Mouse (Mus musculus): Measurements from ENCODE around the gene Krt82. TPM values are rescaled to one million over a fixed set of nuclear protein-coding genes. Genes with fewer than 3 reads are reported as not detected.

The Krt82 gene
- polyA plus RNA-seq (2016; fragmentation: Nextera tagmentation; extraction: Ambion mirVana): not detected in 2 replicates

GRCm38 (mm10) chr15:101550567-101550966, at the start of gene Krt82:
Gene Krt82 (minus strand): TSS chr15:101550667.
- peaks cover 11% of the 10 kb centered on the region for H3K4me1 ChIP-seq
- no peak within 1 kb of the TSS for H3K4me3 ChIP-seq
- H3K9ac ChIP-seq: no peak within 1 kb of the TSS
- no peak within 1 kb of the TSS for H3K27ac ChIP-seq
- H3K4me2 ChIP-seq (replicated peaks): no peak within 1 kb of the TSS
- no peak for ATAC-seq (ENCODE audit: insufficient number of reproducible peaks, insufficient read depth, low FRiP score, low TSS enrichment)
- H3K27me3 ChIP-seq: peaks cover 6% of the 10 kb centered on the region; the same call in 1 of the 2 replicates
- H3K36me3 ChIP-seq: no peaks in the 10 kb centered on the region
- 84% methylated on average over 7 of the region's 7 CpGs for WGBS
- no peaks in the 10 kb centered on the region for H3K9me3 ChIP-seq

GRCm38 (mm10) chr15:101599123-101599522, 48.7 kb upstream of the Krt82 start:
- no peaks in the 10 kb centered on the region for H3K36me3 ChIP-seq
- H3K27me3 ChIP-seq: no peaks in the 10 kb centered on the region
- H3K9me3 ChIP-seq: no peaks in the 10 kb centered on the region
- no peak overlapping the region for H3K9ac ChIP-seq
- no peak for ATAC-seq (ENCODE audit: insufficient number of reproducible peaks, insufficient read depth, low FRiP score, low TSS enrichment)
- H3K27ac ChIP-seq: no peak overlapping the region
- H3K4me1 ChIP-seq: 0 out of 2 replicates have a peak, but pooled peaks cover 3% of the 10 kb centered on the region
- H3K4me2 ChIP-seq (replicated peaks): no peak overlapping the region
- H3K4me3 ChIP-seq: no peak overlapping the region
- 74% methylated on average over 6 of the region's 6 CpGs for WGBS

- Histone ChIP-seq H3K27ac (no peak overlapping the region), H3K4me3 (no peak overlapping the region), H3K9ac (no peak overlapping the region), H3K9me3 (no peaks in the 10 kb centered on the region), H3K4me2 (replicated peaks) (no peak overlapping the region), H3K4me1 (no peaks in the 10 kb centered on the region), H3K36me3 (no peaks in the 10 kb centered on the region), H3K27me3 (no peaks in the 10 kb centered on the region)
- 81% methylated on average over 10 of the region's 10 CpGs for WGBS
- ATAC-seq (ENCODE audit: insufficient number of reproducible peaks, insufficient read depth, low FRiP score, low TSS enrichment): no peak
These were observed 37.7 kb upstream of the Krt82 start for GRCm38 (mm10) chr15:101588216-101588615.

- no peaks in the 10 kb centered on the region for H3K9me3 ChIP-seq
- no peak overlapping the region for H3K9ac ChIP-seq
- 50% methylated on average over 2 of the region's 2 CpGs for WGBS
- H3K27ac ChIP-seq: no peak overlapping the region
- ATAC-seq (ENCODE audit: insufficient number of reproducible peaks, insufficient read depth, low FRiP score, low TSS enrichment): no peak
- H3K27me3 ChIP-seq: no peaks in the 10 kb centered on the region
- H3K36me3 ChIP-seq: no peaks in the 10 kb centered on the region
- no peaks in the 10 kb centered on the region for H3K4me1 ChIP-seq
- H3K4me2 ChIP-seq (replicated peaks): no peak overlapping the region
- no peak overlapping the region for H3K4me3 ChIP-seq
These were observed 34.0 kb upstream of the Krt82 start for GRCm38 (mm10) chr15:101584456-101584855.

GRCm38 (mm10) chr15:101583211-101583965, 32.9 kb upstream of the Krt82 start:
- WGBS: 82% methylated on average over 8 of the region's 8 CpGs
- H3K9ac ChIP-seq: no peak overlapping the region
- H3K9me3 ChIP-seq: no peaks in the 10 kb centered on the region
- ATAC-seq (ENCODE audit: insufficient number of reproducible peaks, insufficient read depth, low FRiP score, low TSS enrichment): no peak
- H3K4me2 ChIP-seq (replicated peaks): no peak overlapping the region
- no peaks in the 10 kb centered on the region for H3K4me1 ChIP-seq
- H3K27me3 ChIP-seq: no peaks in the 10 kb centered on the region
- no peak overlapping the region for H3K4me3 ChIP-seq
- no peak overlapping the region for H3K27ac ChIP-seq
- H3K36me3 ChIP-seq: no peaks in the 10 kb centered on the region

- ATAC-seq (ENCODE audit: insufficient number of reproducible peaks, insufficient read depth, low FRiP score, low TSS enrichment): no peak
- no peak overlapping the region for H3K9ac ChIP-seq
- H3K36me3 ChIP-seq: no peaks in the 10 kb centered on the region
- 84% methylated on average over 3 of the region's 3 CpGs for WGBS
- H3K27me3 ChIP-seq: no peaks in the 10 kb centered on the region
- H3K4me1 ChIP-seq: no peaks in the 10 kb centered on the region
- no peaks in the 10 kb centered on the region for H3K9me3 ChIP-seq
- no peak overlapping the region for H3K4me3 ChIP-seq
- H3K4me2 ChIP-seq (replicated peaks): no peak overlapping the region
- no peak overlapping the region for H3K27ac ChIP-seq
These were observed 31.2 kb upstream of the Krt82 start for GRCm38 (mm10) chr15:101581701-101582100.

- no peak overlapping the region for H3K4me2 ChIP-seq (replicated peaks)
- H3K4me3 ChIP-seq: no peak overlapping the region
- H3K9ac ChIP-seq: no peak overlapping the region
- 0 out of 2 replicates have a peak, but pooled peaks cover 11% of the 10 kb centered on the region for H3K4me1 ChIP-seq
- no peak overlapping the region for H3K27ac ChIP-seq
- no peaks in the 10 kb centered on the region for H3K27me3 ChIP-seq
- WGBS: 88% methylated on average over 5 of the region's 5 CpGs
- ATAC-seq (ENCODE audit: insufficient number of reproducible peaks, insufficient read depth, low FRiP score, low TSS enrichment): no peak
- H3K36me3 ChIP-seq: no peaks in the 10 kb centered on the region
- no peaks in the 10 kb centered on the region for H3K9me3 ChIP-seq
These were observed 25.0 kb upstream of the Krt82 start for GRCm38 (mm10) chr15:101575506-101575905.

- WGBS: 60% methylated on average over 15 of the region's 15 CpGs
- no peak for ATAC-seq (ENCODE audit: insufficient number of reproducible peaks, insufficient read depth, low FRiP score, low TSS enrichment)
- H3K9ac ChIP-seq: no peak within 1 kb of the TSS
- no peak within 1 kb of the TSS for H3K27ac ChIP-seq
- no peak within 1 kb of the TSS for H3K4me2 ChIP-seq (replicated peaks)
- 0 out of 2 replicates have a peak, but pooled peaks cover 11% of the 10 kb centered on the region for H3K4me1 ChIP-seq
- H3K36me3 ChIP-seq: no peaks in the 10 kb centered on the region
- no peaks in the 10 kb centered on the region for H3K27me3 ChIP-seq
- H3K9me3 ChIP-seq: no peaks in the 10 kb centered on the region
- no peak within 1 kb of the TSS for H3K4me3 ChIP-seq
These were observed 23.4 kb upstream of the Krt82 start, which contains the start of gene Krt75 for GRCm38 (mm10) chr15:101573796-101574345. Gene Krt75 (minus strand): TSS chr15:101573904.

GRCm38 (mm10) chr15:101567780-101568179, 17.3 kb upstream of the Krt82 start:
- WGBS: 53% methylated on average over 7 of the region's 7 CpGs
- Histone ChIP-seq H3K27me3 (no peaks in the 10 kb centered on the region), H3K9ac (no peak overlapping the region), H3K9me3 (no peaks in the 10 kb centered on the region), H3K4me3 (no peak overlapping the region), H3K4me2 (replicated peaks) (no peak overlapping the region), H3K36me3 (no peaks in the 10 kb centered on the region), H3K4me1 (no peaks in the 10 kb centered on the region), H3K27ac (no peak overlapping the region)
- ATAC-seq (ENCODE audit: insufficient number of reproducible peaks, insufficient read depth, low FRiP score, low TSS enrichment): no peak

GRCm38 (mm10) chr15:101562850-101563249, 12.4 kb upstream of the Krt82 start, which contains the start of gene Krt90:
Gene Krt90 (minus strand): TSS chr15:101562950.
- 64% methylated on average over 5 of the region's 5 CpGs for WGBS
- peaks cover 6% of the 10 kb centered on the region; the same call in 1 of the 2 replicates for H3K4me1 ChIP-seq
- no peaks in the 10 kb centered on the region for H3K36me3 ChIP-seq
- no peak within 1 kb of the TSS for H3K4me2 ChIP-seq (replicated peaks)
- H3K9ac ChIP-seq: no peak within 1 kb of the TSS
- no peak for ATAC-seq (ENCODE audit: insufficient number of reproducible peaks, insufficient read depth, low FRiP score, low TSS enrichment)
- no peak within 1 kb of the TSS for H3K27ac ChIP-seq
- H3K27me3 ChIP-seq: no peaks in the 10 kb centered on the region
- no peaks in the 10 kb centered on the region for H3K9me3 ChIP-seq
- H3K4me3 ChIP-seq: no peak within 1 kb of the TSS

- ATAC-seq (ENCODE audit: insufficient number of reproducible peaks, insufficient read depth, low FRiP score, low TSS enrichment): no peak
- Histone ChIP-seq H3K4me2 (replicated peaks) (no peak overlapping the region), H3K27me3 (no peaks in the 10 kb centered on the region), H3K9me3 (no peaks in the 10 kb centered on the region), H3K27ac (no peak overlapping the region), H3K4me1 (peaks cover 8% of the 10 kb centered on the region; the same call in 1 of the 2 replicates), H3K36me3 (no peaks in the 10 kb centered on the region), H3K9ac (no peak overlapping the region), H3K4me3 (no peak overlapping the region)
- WGBS: 24% methylated on average over 7 of the region's 7 CpGs
These were observed 7.7 kb upstream of the Krt82 start for GRCm38 (mm10) chr15:101558034-101558646.
